Mouse (Mus musculus): ENCODE measurements at regions not wholly inside any gene's neighbourhood (a gene's known extent, or its start where the extent isn't known, plus 50 kb on each side); places are given as distances from the start of the nearest gene placed in this dataset.

DNA sequence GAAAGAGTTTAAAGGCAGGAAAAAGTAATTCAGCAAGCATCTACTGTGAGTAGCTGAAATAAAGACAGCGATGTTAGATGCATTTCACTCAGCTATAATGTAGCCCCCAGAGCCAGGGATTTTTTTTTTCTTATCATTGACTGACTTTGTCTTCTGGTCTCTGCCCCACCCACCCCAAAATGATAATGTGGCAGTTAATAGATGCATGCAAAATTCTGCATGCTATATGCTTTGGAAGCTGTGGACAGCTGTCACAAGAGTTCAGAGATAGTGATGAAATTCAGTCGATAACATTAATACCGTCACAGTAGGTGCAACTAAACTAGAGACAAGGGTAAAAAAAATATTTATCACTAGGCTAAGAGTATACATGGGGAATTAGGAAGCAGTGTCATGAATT, 263.7 kb downstream of the Rpl36a-ps1 start:
- DNase-seq (ENCODE audit: low read depth, low spot score): no peak

DNA sequence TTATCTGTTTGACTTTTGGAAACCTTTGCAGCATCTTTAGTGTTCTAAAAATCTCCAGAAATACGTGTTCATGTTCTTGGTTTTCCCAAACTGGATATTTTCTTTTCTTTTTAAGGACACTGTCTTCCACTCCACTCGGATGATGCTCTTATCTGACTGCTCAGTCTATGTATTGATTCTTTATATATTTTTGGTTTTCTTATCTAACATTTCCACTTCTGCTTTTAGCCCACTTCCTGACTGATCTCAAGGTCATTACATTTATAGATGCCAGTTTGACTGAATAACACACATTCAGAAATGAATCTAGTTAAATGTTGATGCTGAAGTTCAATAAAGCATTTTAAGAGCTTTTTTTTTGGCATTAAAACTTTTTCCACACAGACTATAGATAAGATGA, 265.3 kb downstream of the Rpl36a-ps1 start:
- no peak for DNase-seq (ENCODE audit: low read depth, low spot score)

DNA sequence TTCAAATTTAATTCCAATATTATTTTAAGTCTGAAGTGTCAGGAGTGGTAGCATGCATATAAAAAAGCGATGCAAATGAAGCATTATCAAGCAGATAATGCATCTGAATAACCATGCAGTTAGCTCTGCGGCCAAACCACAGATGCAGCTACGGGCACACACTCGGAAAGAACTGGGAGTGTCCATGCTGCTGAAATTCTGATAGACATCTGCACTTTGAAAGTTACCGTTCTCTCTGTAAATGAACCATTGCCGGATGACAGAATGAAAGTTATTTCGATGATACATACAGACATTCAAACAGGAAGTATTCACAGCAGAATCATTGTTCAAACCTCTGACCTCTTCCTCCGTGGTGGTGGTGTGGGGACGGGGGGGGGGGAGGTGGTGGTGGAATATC, 271.6 kb downstream of the Rpl36a-ps1 start:
- no peak for DNase-seq (ENCODE audit: low read depth, low spot score)

DNA sequence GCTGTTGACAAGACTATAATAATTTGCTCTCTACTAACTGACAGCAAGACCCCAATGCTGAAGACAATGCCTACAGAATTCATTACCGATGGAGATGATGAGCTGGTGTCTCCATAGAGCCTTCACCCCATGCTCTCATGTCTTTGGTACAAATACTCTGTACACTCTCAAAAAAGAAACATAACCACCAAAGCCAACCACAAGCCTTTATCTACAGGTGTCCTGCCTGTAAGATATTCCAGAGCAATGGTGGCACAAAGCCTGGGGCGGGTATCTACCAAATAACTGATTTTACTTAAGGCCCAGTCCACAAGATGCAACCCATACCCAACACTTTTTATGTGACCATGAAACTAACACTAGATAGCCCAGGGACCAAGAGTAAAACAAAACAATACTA, 273.1 kb downstream of the Rpl36a-ps1 start:
- no peak for DNase-seq (ENCODE audit: low read depth, low spot score)

DNA sequence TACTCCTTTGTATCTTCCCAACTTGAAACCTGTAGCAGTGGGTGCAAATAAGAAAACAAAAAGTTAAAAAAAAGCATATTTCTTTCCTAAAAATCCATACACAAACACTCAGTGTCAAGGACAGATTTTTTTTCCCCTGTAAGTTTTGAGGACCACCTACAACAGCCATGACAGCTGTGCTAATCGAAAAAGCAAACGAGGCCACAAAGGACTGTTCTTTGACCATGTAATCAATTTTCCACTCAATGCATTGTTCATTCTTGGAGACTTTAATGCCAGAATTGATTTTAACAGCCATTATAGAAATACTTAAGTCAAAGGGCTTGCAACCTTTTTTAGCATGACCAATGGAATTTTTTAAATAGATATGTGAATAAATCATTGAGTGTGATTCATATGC, 286.1 kb downstream of the Rpl36a-ps1 start:
- no peak for DNase-seq (ENCODE audit: low read depth, low spot score)

DNA sequence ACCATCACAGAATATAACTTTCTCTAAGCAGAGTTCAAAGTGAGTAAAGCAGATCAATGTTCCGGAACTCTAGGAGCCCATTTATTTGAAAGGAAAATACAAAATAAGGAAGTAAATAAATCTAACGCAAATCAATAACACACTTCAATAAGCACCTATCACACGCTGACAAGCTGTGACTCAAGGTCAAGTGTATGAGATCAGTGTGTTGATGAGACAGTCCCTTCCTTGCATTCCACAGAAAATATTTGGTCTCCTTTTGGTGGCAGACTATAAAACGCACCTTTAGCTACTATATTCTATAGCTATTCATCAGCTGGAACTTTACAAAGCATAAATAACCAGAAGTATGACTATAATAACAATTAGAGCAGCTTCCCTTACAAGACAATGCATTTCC, 286.5 kb downstream of the Rpl36a-ps1 start:
- DNase-seq (ENCODE audit: low read depth, low spot score): no peak

DNA sequence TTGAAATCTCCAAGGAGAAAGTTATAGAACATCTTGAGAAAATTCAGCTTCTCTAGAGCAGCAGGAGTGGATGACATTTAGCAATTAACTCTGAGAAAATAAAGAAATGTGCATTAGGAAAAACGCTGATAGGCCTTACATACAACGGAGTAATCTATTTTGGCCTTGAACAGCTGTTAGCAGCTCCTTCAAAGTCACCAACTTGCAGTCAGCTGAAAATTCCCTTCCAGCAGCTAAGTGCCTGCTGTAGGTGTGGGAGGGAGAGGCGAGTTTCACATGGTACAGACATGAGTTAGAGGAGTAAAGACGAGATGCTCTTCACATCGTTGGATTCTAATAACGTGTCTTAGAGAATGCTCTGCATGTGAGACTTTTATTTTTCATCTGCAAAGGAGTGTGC, 290.8 kb downstream of the Rpl36a-ps1 start:
- no peak for DNase-seq (ENCODE audit: low read depth, low spot score)

DNA sequence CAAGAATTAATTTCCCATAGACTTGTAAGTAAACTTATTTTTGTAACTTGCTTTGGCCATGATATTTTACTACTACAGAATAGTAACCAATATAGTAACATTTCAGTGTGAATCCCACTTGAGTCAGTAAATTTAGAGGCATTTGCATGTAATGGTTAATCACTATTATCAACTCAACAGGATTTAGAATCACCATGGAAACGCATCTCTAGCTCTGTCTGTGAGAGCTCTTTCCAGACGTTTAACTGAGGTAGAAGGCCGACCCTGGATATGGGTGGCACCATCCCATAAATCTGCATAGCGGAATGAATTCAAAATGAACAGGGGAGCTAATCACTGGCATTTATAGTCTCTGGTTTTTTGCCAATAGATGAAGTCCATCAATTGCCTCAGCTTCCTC, 337.6 kb downstream of the Rpl36a-ps1 start:
- no peak for DNase-seq (ENCODE audit: low read depth, low spot score)

DNA sequence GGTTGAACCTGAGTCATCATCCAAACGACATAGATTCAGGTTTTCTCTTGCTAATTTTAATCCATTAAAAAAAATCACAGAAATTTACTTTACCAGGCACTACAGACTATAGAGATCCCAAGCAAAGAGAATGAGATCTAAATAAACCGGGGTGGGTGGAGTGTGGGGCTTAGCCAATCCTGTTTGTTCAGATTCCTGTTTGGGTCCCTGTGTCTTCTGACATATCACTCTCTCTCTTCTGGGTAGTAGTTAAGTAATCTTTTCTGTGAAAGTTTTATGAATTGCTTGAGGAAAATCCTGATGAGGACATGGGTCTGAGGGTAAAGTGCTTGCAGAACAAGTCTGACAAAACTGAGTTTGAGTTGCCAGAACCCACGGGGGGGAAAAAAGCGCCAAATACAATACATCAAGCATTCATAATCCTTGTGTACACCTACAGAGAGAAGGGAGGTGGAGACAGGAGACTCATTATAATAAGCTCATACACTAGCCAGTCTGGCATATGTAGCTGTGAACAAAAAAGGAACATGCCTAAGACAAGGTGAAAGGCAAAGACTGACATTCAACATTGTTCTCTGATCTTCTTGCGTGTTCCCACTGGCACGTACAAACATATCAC, 339.8 kb downstream of the Rpl36a-ps1 start:
- no peak for DNase-seq (ENCODE audit: low read depth, low spot score)

DNA sequence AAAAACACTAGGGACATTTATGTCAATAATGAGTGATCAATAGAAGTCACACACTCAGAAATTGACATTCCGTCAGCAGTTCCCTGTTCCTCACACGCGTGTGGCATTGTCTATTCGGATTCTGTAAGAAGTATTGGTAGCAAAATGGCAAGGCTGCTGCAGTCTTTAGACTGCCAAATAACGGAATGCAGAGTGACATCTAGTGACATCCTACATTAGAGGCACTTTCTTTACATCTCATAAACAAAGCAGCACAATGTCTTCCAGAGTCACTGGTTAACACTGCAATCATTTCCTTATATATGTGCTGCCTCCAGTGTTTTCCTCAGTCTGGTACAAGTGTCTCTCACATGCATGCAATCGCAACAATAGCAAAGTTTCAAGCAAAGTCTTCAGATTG, 342.9 kb downstream of the Rpl36a-ps1 start:
- no peak for DNase-seq (ENCODE audit: low read depth, low spot score)

DNA sequence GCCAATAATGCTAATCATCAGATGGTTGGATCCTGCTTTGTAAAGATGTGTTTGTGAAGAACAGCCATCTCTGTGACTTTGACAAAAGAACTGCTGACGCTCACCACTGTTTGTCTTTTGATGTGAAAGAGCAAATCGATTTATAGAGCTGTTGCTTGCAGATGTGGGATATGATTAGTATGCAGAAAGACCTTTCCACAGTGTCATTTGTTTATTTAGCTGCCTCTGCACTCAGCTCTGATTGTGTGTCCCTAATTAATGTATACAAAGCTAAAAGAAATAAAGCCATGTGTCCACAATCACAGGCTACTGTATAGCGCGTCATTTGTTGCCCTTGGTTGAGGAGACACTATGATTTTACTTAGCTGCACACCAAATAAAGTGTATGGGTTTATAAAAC, 343.6 kb downstream of the Rpl36a-ps1 start:
- no peak for DNase-seq (ENCODE audit: low read depth, low spot score)

DNA sequence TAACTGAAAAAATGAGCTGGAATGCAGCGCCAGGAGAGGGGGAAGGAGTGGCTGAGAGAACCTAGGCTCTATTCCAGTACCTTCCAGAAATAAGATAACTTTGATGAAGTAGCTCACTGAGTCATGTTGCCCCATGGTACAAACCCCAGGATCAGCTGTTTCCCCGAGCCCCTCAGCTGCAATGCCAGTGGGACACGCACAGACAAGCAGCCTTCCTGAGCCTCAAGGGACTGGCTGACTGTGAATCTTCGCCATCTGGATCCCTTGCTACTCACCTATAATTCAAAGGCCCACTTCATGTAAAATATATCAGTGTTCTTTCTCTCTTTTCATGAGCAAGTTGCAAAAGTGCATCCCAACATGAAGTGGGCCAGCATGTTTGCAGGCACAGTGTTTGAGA, 346.5 kb downstream of the Rpl36a-ps1 start:
- DNase-seq (ENCODE audit: low read depth, low spot score): no peak

DNA sequence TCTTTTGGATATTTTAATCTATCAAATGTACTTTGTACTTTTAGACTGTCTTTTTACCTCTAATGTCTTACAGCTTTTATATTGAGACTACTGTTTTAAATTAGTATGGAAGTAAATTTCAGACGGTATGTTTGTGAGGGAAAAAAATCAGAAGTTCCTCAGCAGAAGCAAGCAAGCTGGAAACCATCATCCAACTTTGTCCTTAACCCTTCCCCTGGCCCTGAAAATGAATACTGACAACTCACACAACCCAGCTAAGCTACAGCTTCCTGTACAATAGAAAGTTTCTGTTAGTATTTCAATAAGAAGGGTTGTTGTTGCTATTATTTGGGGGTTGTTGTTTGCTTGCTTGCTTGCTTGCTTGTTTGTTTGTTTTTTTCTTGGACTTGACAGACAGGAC, 350.4 kb downstream of the Rpl36a-ps1 start:
- no peak for DNase-seq (ENCODE audit: low read depth, low spot score)

DNA sequence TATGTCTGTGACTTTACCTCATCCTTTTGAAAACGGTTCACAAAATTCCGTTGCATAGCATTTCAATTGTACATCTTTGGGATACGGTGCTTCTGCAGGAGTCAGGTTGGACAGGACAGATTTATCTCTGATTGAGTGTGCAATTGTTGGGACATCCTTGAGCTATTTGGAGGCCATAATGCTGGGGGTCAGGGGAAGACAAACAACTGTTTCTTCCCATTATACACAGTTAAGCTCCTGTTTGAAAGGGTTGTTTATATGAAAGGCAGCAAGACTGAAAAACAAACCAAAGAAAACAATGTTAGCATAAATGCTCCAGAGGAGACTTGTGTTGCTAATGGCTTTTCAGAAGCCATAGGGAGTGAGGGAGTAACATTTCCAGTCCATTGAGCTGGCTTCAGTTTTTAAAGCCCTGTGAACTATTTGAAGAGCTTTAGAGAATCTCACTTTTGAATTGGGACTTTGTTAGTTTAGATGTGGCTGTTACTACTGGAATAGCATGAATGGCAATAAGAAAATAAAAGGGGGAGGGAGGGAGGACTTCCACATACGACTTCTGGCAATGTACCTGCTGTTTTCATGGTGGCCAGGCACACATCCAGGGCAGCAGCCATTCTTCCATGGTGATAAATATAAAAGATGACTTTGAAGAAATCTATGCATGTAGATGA, 351.3 kb downstream of the Rpl36a-ps1 start:
- no peak for DNase-seq (ENCODE audit: low read depth, low spot score)

DNA sequence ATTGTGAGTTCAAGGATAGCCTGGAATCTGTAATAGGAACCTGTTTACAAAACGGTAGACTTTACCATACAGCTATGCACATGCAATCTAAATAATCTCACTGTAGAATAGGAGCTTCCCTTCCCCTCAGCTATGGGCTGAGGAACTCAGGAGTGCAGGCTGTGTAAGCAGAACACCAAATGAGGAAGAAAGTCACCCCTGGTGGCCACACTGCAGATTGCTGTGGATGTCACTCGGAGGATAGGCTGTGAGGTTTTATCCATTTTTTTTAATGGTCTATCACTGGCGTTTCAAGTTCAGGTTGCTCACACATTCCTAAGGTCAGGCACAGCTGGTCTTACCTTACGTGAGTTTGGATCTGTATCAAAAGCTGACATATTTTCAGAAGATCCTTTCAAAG, 365.1 kb downstream of the Rpl36a-ps1 start:
- no peak for DNase-seq (ENCODE audit: low read depth, low spot score)

DNA sequence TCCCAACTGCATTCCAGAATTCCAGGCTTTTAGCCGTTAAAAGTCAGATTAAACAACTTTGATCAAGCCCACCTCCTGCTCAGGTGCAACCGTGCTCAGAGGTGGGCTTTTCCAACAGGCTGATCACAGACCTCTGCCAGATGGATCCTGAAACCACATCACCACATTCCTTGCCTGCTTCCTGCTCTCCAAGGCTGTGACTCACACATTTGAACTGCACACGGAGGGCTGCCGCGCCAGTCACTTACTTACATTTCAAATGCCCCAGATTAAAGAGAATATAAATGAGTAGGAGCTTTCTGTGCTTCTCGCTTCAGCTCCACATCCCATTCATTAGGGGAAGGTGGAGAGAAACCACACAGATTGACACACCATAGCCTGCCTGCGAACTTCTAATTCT, 367.6 kb downstream of the Rpl36a-ps1 start:
- no peak for DNase-seq (ENCODE audit: low read depth, low spot score)

DNA sequence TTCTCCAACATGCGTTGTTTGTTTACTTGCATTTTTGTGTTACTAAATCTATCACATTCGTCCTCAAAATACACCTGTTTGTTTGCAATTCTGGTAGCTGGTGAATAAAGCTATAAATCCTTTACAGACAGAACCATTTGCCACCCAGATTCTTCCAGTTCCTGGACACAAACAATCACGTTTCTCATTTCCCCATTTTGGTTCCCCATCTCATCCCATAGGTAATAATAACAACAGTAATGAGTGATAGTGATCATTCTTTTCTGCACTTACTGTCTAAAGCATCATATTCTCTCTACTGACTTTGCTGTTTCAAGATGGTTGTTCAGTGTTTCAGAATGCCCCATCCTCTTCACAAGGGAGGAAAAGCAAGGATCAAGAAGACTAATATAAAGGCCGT, 368.3 kb downstream of the Rpl36a-ps1 start:
- DNase-seq (ENCODE audit: low read depth, low spot score): no peak

DNA sequence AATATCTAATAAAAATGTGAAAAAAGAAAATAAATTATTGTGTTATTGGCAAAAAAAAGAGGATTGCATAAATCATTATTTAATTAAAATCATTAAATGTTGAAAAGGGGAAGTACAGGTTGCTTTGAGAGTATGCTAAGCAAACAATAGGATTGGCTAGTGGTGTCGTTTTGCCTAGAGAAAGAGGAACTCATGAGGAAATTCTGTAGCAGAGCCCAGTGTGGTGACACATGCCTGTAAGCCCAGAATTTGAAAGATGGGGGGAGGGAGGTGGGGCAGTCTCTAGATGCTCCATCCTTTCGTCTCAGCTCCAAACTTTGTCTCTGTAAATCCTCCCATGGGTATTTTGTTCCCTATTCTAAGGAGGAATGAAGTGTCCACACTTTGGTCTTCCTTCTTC, 388.3 kb downstream of the Rpl36a-ps1 start:
- DNase-seq (ENCODE audit: low read depth, low spot score): no peak

DNA sequence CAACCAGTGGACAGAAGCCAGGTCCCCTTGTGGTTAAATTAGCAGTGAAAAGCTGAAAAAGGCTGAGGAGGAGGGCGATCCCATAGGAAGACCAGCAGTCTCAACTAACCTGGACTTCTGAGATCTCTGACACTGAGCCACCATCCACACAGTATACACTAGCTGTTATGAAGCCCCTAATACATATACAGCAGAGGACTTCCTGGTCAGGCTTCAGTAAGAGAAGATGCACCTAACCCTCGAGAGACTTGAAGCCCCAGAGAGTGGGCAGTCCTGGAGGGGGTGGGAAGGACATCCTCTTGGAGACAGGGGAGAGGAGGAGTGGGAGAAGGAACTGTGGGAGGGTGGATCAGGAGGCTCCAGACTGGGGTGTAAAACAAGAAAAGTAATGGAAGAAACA, 397.9 kb downstream of the Rpl36a-ps1 start:
- DNase-seq (ENCODE audit: low read depth, low spot score): no peak

DNA sequence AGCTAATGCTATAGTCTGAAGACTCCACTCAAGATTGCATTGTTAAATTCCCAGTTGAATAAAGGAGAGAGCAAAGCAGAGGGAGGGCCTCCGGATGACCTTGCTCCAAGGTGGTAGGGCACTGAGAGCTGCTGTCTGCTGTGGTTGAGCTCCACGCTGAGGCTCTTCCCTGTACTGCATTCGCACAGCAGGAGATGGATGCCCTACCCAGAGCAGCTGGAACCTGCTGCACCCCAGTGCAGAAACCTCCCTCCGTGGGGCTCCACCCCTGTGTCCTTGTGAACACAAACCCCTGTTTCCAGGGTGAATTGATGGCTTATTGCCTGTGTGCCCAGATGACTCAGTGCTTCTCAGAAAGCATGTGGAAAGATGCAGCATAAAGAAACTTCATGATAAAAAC, 404.3 kb downstream of the Rpl36a-ps1 start:
- DNase-seq (ENCODE audit: low read depth, low spot score): peak; percentile 46

DNA sequence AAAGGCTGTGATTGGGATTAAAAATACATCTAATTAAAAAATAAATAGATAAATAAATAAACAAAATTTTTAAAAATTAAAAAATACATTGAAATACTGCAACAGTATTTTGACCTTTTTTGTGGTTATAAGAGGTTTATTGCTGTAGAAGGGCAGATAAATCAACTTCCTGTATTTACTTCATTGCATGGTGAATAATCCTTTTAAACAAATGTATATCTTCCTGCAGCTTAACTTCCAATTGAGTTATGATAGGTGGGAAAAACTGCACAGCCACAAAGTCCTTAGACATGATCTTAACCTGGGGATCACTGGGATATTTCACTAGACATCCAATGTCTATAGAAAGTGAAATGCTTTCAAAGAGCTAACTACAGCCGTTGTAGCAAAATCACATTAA, 402.1 kb upstream of the Dach1 start:
- no peak for DNase-seq (ENCODE audit: low read depth, low spot score)

DNA sequence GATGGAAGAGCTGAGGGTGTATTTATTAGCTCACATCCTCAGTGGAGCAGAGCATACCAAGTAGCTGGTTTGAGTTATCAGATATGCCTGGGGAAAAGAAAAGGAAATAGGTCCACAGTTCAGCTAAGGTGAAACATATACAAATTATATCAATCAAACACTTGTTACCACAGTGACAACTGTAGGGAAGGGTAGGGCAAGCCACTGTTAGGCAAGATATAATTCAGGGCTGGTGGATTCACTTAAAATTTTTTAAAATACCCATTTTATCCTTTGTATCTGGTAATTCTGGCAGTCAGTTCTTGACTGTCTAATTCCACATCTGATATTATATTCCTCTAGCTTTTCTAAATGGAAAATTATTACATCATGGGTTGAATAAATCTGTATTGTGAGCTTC, 392.4 kb upstream of the Dach1 start:
- DNase-seq (ENCODE audit: low read depth, low spot score): no peak

DNA sequence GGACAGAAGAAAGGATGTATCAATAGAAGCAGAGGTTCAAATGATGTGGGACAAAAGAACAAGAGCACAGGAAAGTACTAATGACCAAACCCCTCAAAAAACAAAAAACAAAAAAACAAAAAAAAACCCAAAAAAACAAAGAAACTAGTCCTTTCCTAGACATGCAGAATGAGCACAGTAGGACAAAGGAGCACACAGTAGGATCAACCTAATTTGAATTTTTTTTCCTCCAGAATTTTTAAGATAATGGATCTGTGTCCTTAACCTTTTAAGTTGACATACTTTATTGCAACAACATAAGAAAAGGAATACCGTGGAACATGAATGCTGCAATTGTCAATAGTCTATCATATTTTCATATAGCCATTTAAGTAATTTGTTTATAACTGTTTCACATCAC, 370.2 kb upstream of the Dach1 start:
- DNase-seq (ENCODE audit: low read depth, low spot score): no peak

DNA sequence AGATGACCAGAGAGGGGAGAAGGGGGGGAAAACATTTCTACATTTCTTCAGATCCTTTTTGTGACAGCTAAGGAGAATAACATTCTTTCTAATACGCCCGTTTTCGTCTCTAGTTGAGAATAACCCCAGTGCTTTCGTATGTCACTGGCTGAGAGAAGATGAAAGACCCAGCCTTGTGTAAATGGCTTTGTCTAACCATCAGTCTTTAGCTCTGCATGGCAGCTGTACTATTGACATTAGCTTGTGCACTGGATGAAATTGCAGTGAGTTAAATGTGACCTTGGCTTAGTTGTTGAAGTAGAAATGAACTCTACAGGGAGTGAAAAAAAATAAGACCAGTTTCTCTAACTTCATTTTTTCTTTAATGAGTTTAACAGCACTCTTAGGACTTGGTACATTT, 368.7 kb upstream of the Dach1 start:
- no peak for DNase-seq (ENCODE audit: low read depth, low spot score)
